Comparison of ENCODE assay signal across 14 mouse cellular contexts in genomic region chr3:54723741-54724500, GRCm38 (mm10). TPM values are rescaled to one million over a fixed set of nuclear protein-coding genes. Genes with fewer than 3 reads are reported as not detected.
A peak's percentile ranks its signal among the peaks of the same experiment; 100 is the strongest.
DNase-seq lines count a peak whose midpoint lies in the region; ATAC-seq and TF ChIP-seq lines count a peak whose summit lies in the region.
"Had no signal": no experiment of that assay in that cellular context is flagged by ENCODE, and none has a peak within 500 bp of the region (broad histone marks: within the 10 kb centered on the region; RNA-seq: fewer than 3 reads in every experiment).

No protein-coding gene starts in this region.

- no peak for DNase-seq in lung, postnatal 0 days (ENCODE audit: low spot score)
- no peak for DNase-seq in lung, postnatal 10 days
- peak; percentile 45 for DNase-seq in ZHBTc4 (ENCODE audit: low read depth, low spot score)
- no peak for DNase-seq in liver, postnatal 0 days
- peak; percentile 18 for DNase-seq in thymus, postnatal 25 days
- DNase-seq in gastrocnemius, adult 8-10 months (ENCODE audit: low spot score in 2 of 2), result no peak
- no peak for DNase-seq in cerebellum, adult 9-10 months
- DNase-seq: gastrocnemius, postnatal 14 days; lung, embryonic 14.5 days; right cerebral cortex, postnatal 4 days had no signal

- peaks cover 33% of the 10 kb centered on the region for H3K36me3 ChIP-seq in lung, postnatal 0 days (ENCODE audit: insufficient read depth, low read length)
- H3K36me3 ChIP-seq in liver, postnatal 0 days (replicated peaks; ENCODE audit: insufficient read depth, low read length), result peaks cover 60% of the 10 kb centered on the region
- H3K36me3 ChIP-seq in forebrain, embryonic 16.5 days (ENCODE audit: control insufficient read depth, insufficient read depth), result peaks cover 31% of the 10 kb centered on the region

- no peaks in the 10 kb centered on the region for H3K4me1 ChIP-seq in lung, postnatal 0 days (ENCODE audit: insufficient read depth, low read depth, low read length)
- H3K4me1 ChIP-seq in liver, postnatal 0 days (ENCODE audit: insufficient read depth), result 0 out of 2 replicates have a peak, but pooled peaks cover 3% of the 10 kb centered on the region
- H3K4me1 ChIP-seq in forebrain, embryonic 16.5 days (replicated peaks; ENCODE audit: control insufficient read depth, insufficient read depth, low read length), result no peaks in the 10 kb centered on the region

- WGBS in lung, postnatal 0 days, result 82% methylated on average over 10 of the region's 10 CpGs
- 56% methylated on average over 10 of the region's 10 CpGs for WGBS in liver, postnatal 0 days (ENCODE audit: insufficient replicate concordance)
- WGBS in forebrain, embryonic 16.5 days, result 90% methylated on average over 10 of the region's 10 CpGs

- no peak overlapping the region for H3K9ac ChIP-seq in lung, postnatal 0 days (replicated peaks; ENCODE audit: low read depth)
- no peak overlapping the region for H3K9ac ChIP-seq in liver, postnatal 0 days (replicated peaks)
- H3K9ac ChIP-seq in forebrain, embryonic 16.5 days (replicated peaks; ENCODE audit: low read depth, low read length), result no peak overlapping the region
- H3K9ac ChIP-seq: lung, embryonic 14.5 days had no signal

- no peaks in the 10 kb centered on the region for H3K9me3 ChIP-seq in lung, postnatal 0 days (ENCODE audit: low read length)
- H3K9me3 ChIP-seq in liver, postnatal 0 days (ENCODE audit: low read length), result no peaks in the 10 kb centered on the region
- no peaks in the 10 kb centered on the region for H3K9me3 ChIP-seq in forebrain, embryonic 16.5 days (ENCODE audit: control insufficient read depth, low read length)

- ATAC-seq in lung, postnatal 0 days, result peak; percentile 11; the same call in 1 of the 2 replicates
- peak; percentile 64 for ATAC-seq in liver, postnatal 0 days
- ATAC-seq in forebrain, embryonic 16.5 days, result no peak
- ATAC-seq: Patski had no signal

- TF ChIP-seq EP300 in lung, postnatal 0 days (IDR thresholded peaks at IDR 0.05), result no peak
- no peak for TF ChIP-seq EP300 in liver, postnatal 0 days (IDR thresholded peaks at IDR 0.05; ENCODE audit: low read depth)

- 0 out of 2 replicates have a peak overlapping the region, but pooled peaks have one; percentile 20 for H3K27ac ChIP-seq in lung, postnatal 0 days (ENCODE audit: low read length)
- 0 out of 2 replicates have a peak overlapping the region, but pooled peaks have one; percentile 39 for H3K27ac ChIP-seq in liver, postnatal 0 days (ENCODE audit: low read depth)
- H3K27ac ChIP-seq in forebrain, embryonic 16.5 days (ENCODE audit: low read length), result no peak overlapping the region

- no peak overlapping the region for H3K4me2 ChIP-seq in lung, postnatal 0 days (replicated peaks; ENCODE audit: low read depth, low read length)
- no peak overlapping the region for H3K4me2 ChIP-seq in liver, postnatal 0 days (ENCODE audit: low read depth, low read length)
- no peak overlapping the region for H3K4me2 ChIP-seq in forebrain, embryonic 16.5 days (ENCODE audit: low read length)
- H3K4me2 ChIP-seq: lung, embryonic 14.5 days had no signal

- peak; percentile 11; the same call in 1 of the 2 replicates for TF ChIP-seq CTCF in lung, postnatal 0 days (IDR thresholded peaks at IDR 0.05)
- TF ChIP-seq CTCF in liver, postnatal 0 days (IDR thresholded peaks at IDR 0.05; ENCODE audit: low read depth), result no peak

- H3K27me3 ChIP-seq in lung, postnatal 0 days (replicated peaks; ENCODE audit: insufficient read depth, low read length), result no peaks in the 10 kb centered on the region
- no peaks in the 10 kb centered on the region for H3K27me3 ChIP-seq in liver, postnatal 0 days (ENCODE audit: insufficient read depth, low read length)
- H3K27me3 ChIP-seq in forebrain, embryonic 16.5 days (replicated peaks; ENCODE audit: control insufficient read depth, insufficient read depth, low read length), result no peaks in the 10 kb centered on the region
- H3K27me3 ChIP-seq: Patski had no signal

- no peak overlapping the region for H3K4me3 ChIP-seq in lung, postnatal 0 days (ENCODE audit: low read depth, low read length)
- no peak overlapping the region for H3K4me3 ChIP-seq in liver, postnatal 0 days (ENCODE audit: low read depth, low read length)
- no peak overlapping the region for H3K4me3 ChIP-seq in forebrain, embryonic 16.5 days (replicated peaks; ENCODE audit: low read length)

RNA-seq across cellular contexts. Expression of gene Gm21958, which starts 9.8 kb away (rescaled TPM):
- polyA plus RNA-seq in lung, postnatal 0 days (2015; fragmentation: Nextera tagmentation; extraction: Ambion mirVana), result not detected in 2 replicates
- polyA plus RNA-seq in liver, postnatal 0 days (2015; fragmentation: Nextera tagmentation; extraction: Ambion mirVana), result not detected in 2 replicates
- not detected for total RNA-seq in gastrocnemius, adult 8-10 months (2022)
- not detected in 2 replicates for polyA plus RNA-seq in forebrain, embryonic 16.5 days (2015; fragmentation: Nextera tagmentation; extraction: Ambion mirVana)
- total RNA-seq: gastrocnemius, postnatal 14 days; layer of hippocampus, postnatal 10 days had no signal
- polyA plus RNA-seq: hindbrain, embryonic 11.5 days had no signal

RNA-seq across cellular contexts. Expression of gene Exosc8, which starts 11.3 kb away (rescaled TPM):
- 37.1 and 39.0 TPM in 2 replicates for polyA plus RNA-seq in lung, postnatal 0 days (2015; fragmentation: Nextera tagmentation; extraction: Ambion mirVana)
- polyA plus RNA-seq in liver, postnatal 0 days (2015; fragmentation: Nextera tagmentation; extraction: Ambion mirVana), result 38.7 and 42.7 TPM in 2 replicates
- total RNA-seq in gastrocnemius, adult 8-10 months (2022), result 10 to 100 TPM in 2 of 4 experiments, 1 to 10 TPM in 2; 7.7 to 16.0 (median 10.2) TPM
- polyA plus RNA-seq in forebrain, embryonic 16.5 days (2015; fragmentation: Nextera tagmentation; extraction: Ambion mirVana), result 83.0 and 94.4 TPM in 2 replicates

RNA-seq across cellular contexts. Expression of gene Alg5, which starts 11.4 kb away (rescaled TPM):
- 53.5 and 65.8 TPM in 2 replicates for polyA plus RNA-seq in lung, postnatal 0 days (2015; fragmentation: Nextera tagmentation; extraction: Ambion mirVana)
- polyA plus RNA-seq in liver, postnatal 0 days (2015; fragmentation: Nextera tagmentation; extraction: Ambion mirVana), result 41.4 and 43.4 TPM in 2 replicates
- 1 to 10 TPM; 6.3 to 7.9 (median 7.3) TPM for total RNA-seq in gastrocnemius, adult 8-10 months (2022)
- polyA plus RNA-seq in forebrain, embryonic 16.5 days (2015; fragmentation: Nextera tagmentation; extraction: Ambion mirVana), result 52.7 and 54.7 TPM in 2 replicates

RNA-seq across cellular contexts. Expression of gene Supt20, which starts 31.3 kb away (rescaled TPM):
- polyA plus RNA-seq in lung, postnatal 0 days (2015; fragmentation: Nextera tagmentation; extraction: Ambion mirVana), result 50.6 and 54.3 TPM in 2 replicates
- polyA plus RNA-seq in liver, postnatal 0 days (2015; fragmentation: Nextera tagmentation; extraction: Ambion mirVana), result 17.2 and 19.9 TPM in 2 replicates
- total RNA-seq in gastrocnemius, adult 8-10 months (2022), result 10 to 100 TPM in 2 of 4 experiments, 1 to 10 TPM in 2; 9.0 to 13.8 (median 10.8) TPM
- polyA plus RNA-seq in forebrain, embryonic 16.5 days (2015; fragmentation: Nextera tagmentation; extraction: Ambion mirVana), result 102 and 112 TPM in 2 replicates

RNA-seq across cellular contexts. Expression of gene Smad9, which starts 31.5 kb away (rescaled TPM):
- polyA plus RNA-seq in lung, postnatal 0 days (2015; fragmentation: Nextera tagmentation; extraction: Ambion mirVana), result 1.4 and 1.7 TPM in 2 replicates
- polyA plus RNA-seq in liver, postnatal 0 days (2015; fragmentation: Nextera tagmentation; extraction: Ambion mirVana), result 0.86 and 1.4 TPM in 2 replicates
- total RNA-seq in gastrocnemius, adult 8-10 months (2022), result under 1 TPM; 0.05 to 0.29 (median 0.11) TPM
- polyA plus RNA-seq in forebrain, embryonic 16.5 days (2015; fragmentation: Nextera tagmentation; extraction: Ambion mirVana), result 0.13 and 0.19 TPM in 2 replicates

Comparison
In these comparisons a context has a peak if more than half of its experiments do, and no peak if none do; other contexts are left out.
1. DNase-seq: peak in ZHBTc4 (single experiment) and thymus, postnatal 25 days (single experiment); none in lung, postnatal 0 days (single experiment), lung, postnatal 10 days (single experiment), liver, postnatal 0 days (single experiment), gastrocnemius, adult 8-10 months (0 of 2) and cerebellum, adult 9-10 months (single experiment).